Mouse (Mus musculus) monocyte, adult 5-6 weeks (primary cell): ENCODE data around the gene Psg16. TPM values are rescaled to one million over a fixed set of nuclear protein-coding genes. Genes with fewer than 3 reads are reported as not detected.
"Not testable (repeated sequence)": the region's sequence is repeated elsewhere in the genome, so short reads cannot be mapped to it uniquely, and the experiment has no call there.

ENCODE experiments used
- ATAC-seq: fragments of 153-309, 156-312 bp; replicated peaks from 2 replicates; pipeline ENCODE4 v1.8.0; 2017; ENCODE audit warnings: mild to moderate bottlenecking; ENCODE audit not compliant: low TSS enrichment, insufficient number of reproducible peaks, severe bottlenecking, poor library complexity, low FRiP score
- total RNA-seq: library from RNA; stranded (forward); fragments of 200-1000, 200-491, 200-594 nt; gene quantifications from 3 replicates; pipeline ENCODE4 v1.2.3, GENCODE M21; 2017

Gene Psg16
- total RNA-seq, 1 experiment from 2014 or later = 0.29 TPM

DNA sequence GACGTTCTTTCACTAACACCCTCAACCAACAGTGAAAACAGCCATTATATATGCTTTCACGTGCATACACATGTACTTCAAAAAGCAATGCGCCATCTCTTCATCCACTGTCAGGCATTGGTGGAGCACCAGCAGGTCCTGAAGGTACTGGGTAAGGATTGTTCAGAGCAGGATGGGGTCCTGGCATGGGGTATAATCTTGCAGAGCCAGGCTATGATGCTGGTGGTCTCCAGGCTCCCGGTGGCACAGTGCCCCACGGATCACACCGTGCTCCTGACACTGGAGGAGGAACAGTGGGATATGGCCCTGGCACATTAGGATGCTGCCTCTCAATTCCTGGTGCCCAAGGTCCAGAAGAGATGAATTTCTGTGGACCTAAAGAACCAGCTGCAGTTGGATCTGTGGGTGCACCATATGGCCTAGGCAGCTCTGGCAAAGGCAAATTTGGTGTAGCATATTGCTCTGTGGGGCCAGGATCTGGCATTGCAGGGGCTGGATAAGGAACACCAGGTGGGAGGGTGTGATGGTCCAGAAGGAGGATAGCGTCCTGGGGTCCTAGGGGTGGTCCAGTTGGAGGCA lies 4.3 kb downstream of the Psg16 start:
- ATAC-seq = no peak

DNA sequence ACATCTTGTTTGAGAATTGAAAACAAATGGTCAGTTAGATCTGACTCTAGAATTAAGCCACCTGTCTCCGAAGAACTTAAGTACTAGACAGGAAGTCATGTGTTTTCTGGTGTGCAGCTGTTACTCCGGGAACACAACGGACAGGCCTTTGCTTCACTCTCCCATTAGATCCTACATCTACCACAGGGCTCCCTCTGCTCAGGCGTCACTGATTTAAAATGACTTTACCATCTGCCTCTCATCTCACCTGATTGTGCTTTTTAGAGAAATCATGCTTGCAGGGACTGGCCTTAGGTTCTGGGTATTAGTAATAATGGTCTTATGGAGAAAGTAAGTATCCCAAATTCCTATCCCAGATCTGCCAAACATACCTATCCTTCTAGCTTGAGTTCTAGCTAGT lies 8.9 kb downstream of the Psg16 start:
- no peak for ATAC-seq

DNA sequence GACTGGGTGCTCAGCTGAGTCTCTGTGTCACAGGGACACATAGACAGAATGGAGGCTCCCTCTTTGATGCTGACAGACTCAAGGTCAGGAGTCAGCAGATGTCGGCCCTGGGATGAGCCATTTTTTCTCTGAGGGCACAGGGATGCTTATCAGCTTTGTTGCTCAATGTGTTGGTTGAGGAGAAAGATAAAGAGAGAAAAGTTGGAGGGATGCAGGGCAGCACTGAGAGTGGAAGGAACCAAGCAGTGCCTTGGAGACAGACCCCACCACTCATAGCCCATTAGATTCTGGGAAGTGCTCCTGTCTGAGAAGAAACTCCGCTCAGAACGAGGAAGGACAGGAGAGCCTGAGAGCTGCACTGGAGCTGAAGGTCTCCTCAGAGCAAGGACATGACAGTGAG lies 13.9 kb downstream of the Psg16 start:
- ATAC-seq = no peak

DNA sequence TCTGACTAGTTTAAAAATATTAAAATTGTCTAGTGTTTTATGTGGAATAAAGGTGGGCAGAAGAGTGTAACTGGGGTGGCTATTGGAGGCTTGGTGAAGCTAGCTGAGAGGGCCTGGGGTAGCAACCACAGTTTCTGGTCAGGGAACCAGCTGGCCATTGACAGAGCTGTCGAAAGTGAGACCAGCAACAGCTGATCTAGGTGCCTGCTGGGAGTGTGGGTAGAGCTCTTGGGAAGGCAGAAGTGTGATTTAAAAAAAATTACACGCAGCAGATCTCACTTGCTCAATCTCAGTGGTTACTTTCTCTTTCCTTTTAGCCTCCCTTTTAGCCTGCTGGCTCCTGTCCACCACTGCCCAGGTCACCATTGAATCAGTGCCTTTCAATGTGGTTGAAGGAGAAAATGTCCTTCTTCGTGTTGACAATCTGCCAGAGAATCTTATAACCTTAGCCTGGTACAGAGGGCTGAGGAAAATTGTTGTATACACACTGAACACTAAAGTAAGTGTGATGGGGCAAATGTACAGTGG lies 16.3 kb downstream of the Psg16 start:
- ATAC-seq = no peak

DNA sequence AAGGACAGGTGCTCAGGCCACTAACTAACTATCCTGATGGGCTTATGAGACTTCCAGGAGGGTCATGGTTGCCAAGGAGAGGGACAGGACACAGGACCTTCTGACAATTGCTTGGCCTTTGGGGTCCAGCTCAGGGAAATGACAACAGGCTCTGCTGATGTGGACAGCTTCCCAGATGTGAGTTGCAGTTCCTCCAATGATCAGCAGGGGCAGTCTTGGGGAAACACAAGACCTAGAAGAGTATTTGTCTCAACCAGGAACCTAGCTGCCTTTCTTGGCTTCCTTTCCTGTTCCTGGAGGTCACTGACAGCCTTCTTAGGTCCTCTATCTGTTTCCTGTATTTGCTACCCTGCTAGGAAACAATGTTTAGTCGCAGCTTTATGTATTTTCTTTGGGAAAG lies 17.4 kb downstream of the Psg16 start:
- no peak for ATAC-seq

DNA sequence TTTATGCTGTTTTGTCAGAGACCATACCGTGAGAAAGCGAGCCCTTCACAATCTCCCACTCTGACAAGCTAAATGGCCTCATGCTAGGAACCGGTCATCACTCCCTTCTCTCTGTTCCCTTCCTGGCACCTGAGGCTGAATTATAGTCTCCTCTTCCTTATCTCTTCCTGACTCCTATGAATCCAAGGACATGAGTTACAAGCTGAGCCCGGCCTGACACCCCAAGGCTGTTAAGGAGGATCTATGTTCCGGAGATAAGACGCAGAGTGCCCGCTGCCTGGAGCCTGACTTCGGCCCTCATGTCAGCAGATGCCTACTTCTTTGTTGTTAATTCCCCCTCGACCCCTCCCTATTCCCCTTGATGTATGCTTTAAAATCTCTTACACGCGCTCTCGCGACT lies 27.8 kb downstream of the Psg16 start:
- not testable (repeated sequence) for ATAC-seq

DNA sequence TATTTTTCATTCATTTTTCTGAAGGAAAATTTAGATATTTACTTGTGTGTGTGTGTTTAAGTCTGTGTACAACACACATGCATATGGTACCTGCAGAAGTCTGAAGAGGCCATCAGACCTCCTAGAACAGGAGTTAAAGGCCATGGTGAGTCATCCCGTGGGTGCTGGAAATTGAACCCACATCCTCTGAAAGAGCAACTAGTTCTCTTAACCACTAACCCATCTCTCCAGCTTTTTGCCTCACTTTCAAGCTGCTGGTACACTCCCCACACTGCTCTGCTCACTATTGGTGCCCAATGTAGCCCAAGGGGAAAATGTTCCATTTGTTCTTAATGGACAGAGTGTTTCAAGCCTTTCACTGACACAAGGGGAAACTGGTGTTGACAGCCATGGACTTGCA lies 61.5 kb downstream of the Psg16 start:
- ATAC-seq = no peak

DNA sequence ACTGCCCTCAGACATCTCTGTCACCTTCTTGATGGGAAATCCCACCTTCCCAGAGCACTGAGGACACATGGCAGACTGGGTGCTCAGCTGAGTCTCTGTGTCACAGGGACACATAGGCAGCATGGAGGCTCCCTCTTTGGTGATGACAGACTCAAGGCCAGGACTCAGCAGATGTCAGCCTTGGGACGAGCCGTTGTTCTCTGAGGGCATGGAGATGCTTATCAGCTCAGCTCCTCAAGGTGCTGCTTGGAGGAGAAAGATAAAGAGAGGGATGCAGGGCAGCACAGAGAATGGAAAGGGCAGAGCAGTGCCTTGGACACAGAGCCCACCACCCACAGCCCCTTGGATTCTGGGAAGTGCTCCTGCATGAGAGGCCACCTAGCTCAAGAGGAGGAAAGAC lies 76.1 kb downstream of the Psg16 start, which contains the start of gene Ceacam3:
Gene Ceacam3 (plus strand): TSS at position 352 of the 400 bp plus-strand sequence.
- no peak for ATAC-seq

DNA sequence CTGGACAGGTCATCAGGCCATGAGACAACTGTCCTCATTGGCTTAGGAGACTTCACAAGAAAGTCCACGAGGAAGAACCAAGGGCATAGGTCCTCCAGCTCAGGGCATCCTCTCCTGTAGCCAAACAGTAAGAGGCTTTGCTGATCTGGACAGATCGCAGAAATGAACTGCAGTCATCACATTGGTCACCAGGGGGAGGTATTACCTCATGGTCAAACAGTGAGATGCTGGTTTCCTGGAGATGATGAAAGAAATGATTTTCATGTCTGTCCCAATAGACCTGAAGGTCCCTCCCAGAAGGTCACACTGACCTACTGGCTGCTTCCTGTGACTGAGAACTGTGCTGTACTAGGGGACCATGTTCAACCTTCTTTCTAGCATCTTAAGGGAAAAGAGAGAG lies 81.8 kb downstream of the Psg16 start:
- no peak for ATAC-seq

DNA sequence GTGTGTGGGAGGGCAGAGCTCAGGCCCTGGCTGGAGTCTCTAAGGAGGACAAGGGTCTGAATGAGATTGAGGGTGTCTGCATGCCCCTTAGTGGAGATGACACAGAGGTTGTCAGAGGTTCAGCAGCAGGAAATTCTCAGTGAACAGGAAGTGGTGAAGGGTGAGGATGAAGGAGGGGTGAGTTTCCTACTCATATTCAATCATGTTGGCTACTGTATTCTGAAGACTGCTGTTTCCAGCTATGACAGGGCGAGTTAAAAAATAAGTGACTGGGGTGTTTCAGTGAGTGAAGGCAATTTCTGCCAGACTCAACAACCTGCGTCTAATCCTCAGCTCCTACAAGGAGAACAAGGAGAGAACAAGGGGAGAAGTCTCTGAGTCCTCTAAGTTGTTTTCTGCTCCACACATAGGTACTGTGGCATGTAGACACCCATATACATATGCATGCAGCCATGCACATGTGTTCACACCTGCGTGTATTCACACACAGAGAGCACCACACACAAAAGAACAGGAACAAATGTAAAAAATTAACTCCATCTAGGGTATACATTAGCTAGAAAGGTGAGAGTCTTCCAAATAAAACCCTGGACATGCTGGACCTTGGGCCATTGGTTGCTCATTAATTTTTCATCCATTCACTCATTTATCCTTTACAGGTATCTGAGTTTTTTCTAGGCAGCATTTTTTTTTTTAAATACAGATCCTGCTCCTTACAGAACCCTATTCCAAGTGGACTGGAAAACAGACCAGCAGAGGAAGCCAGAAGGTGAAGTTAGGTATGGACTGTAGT lies 83.2 kb downstream of the Psg16 start:
- no peak for ATAC-seq

DNA sequence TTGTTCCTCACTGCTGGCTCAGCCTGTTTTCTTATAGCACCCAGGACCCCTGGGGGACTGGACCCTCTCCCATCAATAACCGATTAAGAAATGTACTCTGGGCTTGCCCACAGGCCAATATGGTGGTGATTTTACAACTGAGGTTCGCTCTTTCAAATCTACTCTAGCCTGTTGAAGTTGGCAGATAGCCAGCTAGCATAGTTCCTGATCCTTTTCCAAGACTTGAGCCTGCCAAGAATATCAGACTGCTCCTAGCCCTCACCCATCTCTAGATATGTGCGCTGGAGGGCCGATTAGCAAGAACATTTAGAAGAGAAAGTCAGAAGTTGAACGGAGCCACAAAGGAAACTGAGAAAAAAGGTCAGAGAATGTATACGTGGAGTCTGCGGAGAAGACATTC lies 85.2 kb downstream of the Psg16 start:
- ATAC-seq = no peak

DNA sequence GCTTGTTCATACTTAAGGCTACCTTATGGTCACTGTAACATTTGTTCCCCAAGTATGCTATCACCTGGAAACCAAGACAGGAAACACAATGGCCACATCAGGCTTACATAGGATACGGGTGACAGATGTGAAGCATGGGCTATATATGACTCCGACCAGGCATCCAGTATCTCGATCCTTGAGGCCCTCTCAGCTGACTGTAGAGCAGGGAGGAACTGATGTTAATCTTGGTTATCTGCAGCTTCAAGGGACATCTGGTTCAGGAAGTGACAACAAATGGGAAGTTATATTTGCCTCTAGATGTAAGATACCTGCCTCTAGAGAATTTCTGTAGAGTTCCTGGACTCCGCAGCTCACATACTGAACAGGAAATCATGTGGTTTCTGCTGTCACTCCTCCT lies 98.0 kb downstream of the Psg16 start:
- no peak for ATAC-seq

Other genes starting within 250 kb of the Psg16 start
- gene Prkd2, start 231.1 kb upstream of the Psg16 start, total RNA-seq = 13.1 to 26.6 TPM (median 15.6 TPM) in 3 replicates
- not detected in 3 replicates for gene Dact3, start 198.7 kb upstream of the Psg16 start, total RNA-seq
- gene Gng8, start 182.3 kb upstream of the Psg16 start, total RNA-seq = not detected in 3 replicates
- gene Ptgir, start 167.6 kb upstream of the Psg16 start, total RNA-seq = 9.8 to 15.4 TPM (median 14.0 TPM) in 3 replicates
- gene Calm3, start 149.9 kb upstream of the Psg16 start, total RNA-seq = 169 to 298 TPM (median 195 TPM) in 3 replicates
- gene Pnmal2, start 129.4 kb upstream of the Psg16 start, total RNA-seq = 0.10 TPM in 1 of 3 replicates, not detected in the others
- not detected in 3 replicates for gene Pnmal1, start 114.4 kb upstream of the Psg16 start, total RNA-seq
- 0.49 to 0.75 TPM (median 0.67 TPM) in 3 replicates for gene Gm42372, start 91.0 kb upstream of the Psg16 start, total RNA-seq
- 0.10 to 0.38 TPM in 2 of 3 replicates, not detected in the other for gene Ccdc8, start 81.3 kb upstream of the Psg16 start, total RNA-seq
- gene Ppp5c, start 46.1 kb upstream of the Psg16 start, total RNA-seq = 25.8 to 48.8 TPM (median 35.1 TPM) in 3 replicates
- gene Hif3a, start 11.6 kb upstream of the Psg16 start, total RNA-seq = not detected in 3 replicates
- not detected in 3 replicates for gene Ceacam3, start 76.2 kb downstream of the Psg16 start, total RNA-seq
- not detected in 3 replicates for gene Psg29, start 129.4 kb downstream of the Psg16 start, total RNA-seq